ENCODE assay signal across 15 mouse cellular contexts in genomic region chr1:159186741-159187140, GRCm38 (mm10). TPM values are rescaled to one million over a fixed set of nuclear protein-coding genes. Genes with fewer than 3 reads are reported as not detected.
DNase-seq lines count a peak whose midpoint lies in the region; ATAC-seq and TF ChIP-seq lines count a peak whose summit lies in the region.
"Had no signal": no experiment of that assay in that cellular context is flagged by ENCODE, and none has a peak within 500 bp of the region (broad histone marks: within the 10 kb centered on the region; RNA-seq: fewer than 3 reads in every experiment).

No protein-coding gene starts in this region.

- DNase-seq in adrenal gland, adult 2 months = peak; percentile 49
- DNase-seq in adrenal gland, postnatal 25 days = no peak
- peak in 2 of 3 experiments; percentile 3 to 26 for DNase-seq in liver, embryonic 14.5 days (ENCODE audit: low read depth in 3 of 3, low spot score in 3 of 3)
- DNase-seq in liver, postnatal 0 days = no peak
- DNase-seq in left cerebral cortex, adult 9 months (ENCODE audit: low spot score in 2 of 2) = no peak
- DNase-seq: cerebellum, adult 18-20 months had no signal

- H3K9ac ChIP-seq in liver, embryonic 14.5 days (replicated peaks) = no peak overlapping the region
- no peak overlapping the region for H3K9ac ChIP-seq in liver, embryonic 12.5 days
- no peak overlapping the region for H3K9ac ChIP-seq in liver, postnatal 0 days (replicated peaks)
- no peak overlapping the region for H3K9ac ChIP-seq in forebrain, embryonic 16.5 days (replicated peaks; ENCODE audit: low read depth, low read length)
- H3K9ac ChIP-seq: limb, embryonic 12.5 days; neural tube, embryonic 12.5 days had no signal

- TF ChIP-seq EP300 in liver, embryonic 14.5 days (IDR thresholded peaks at IDR 0.05; ENCODE audit: low read depth) = no peak
- TF ChIP-seq EP300 in liver, postnatal 0 days (IDR thresholded peaks at IDR 0.05; ENCODE audit: low read depth) = no peak; the same call in 1 of the 2 replicates

- no peaks in the 10 kb centered on the region for H3K9me3 ChIP-seq in liver, embryonic 14.5 days (ENCODE audit: control insufficient read depth, low read length)
- H3K9me3 ChIP-seq in liver, embryonic 12.5 days (replicated peaks) = no peaks in the 10 kb centered on the region
- H3K9me3 ChIP-seq in liver, postnatal 0 days (ENCODE audit: low read length) = no peaks in the 10 kb centered on the region
- no peaks in the 10 kb centered on the region for H3K9me3 ChIP-seq in forebrain, embryonic 16.5 days (ENCODE audit: control insufficient read depth, low read length)
- H3K9me3 ChIP-seq: limb, embryonic 12.5 days; neural tube, embryonic 12.5 days had no signal

- no peak overlapping the region for H3K4me3 ChIP-seq in liver, embryonic 14.5 days (ENCODE audit: insufficient read depth in 1 of 2, low read depth in 2 of 2, low read length in 2 of 2)
- H3K4me3 ChIP-seq in liver, embryonic 12.5 days = no peak overlapping the region
- H3K4me3 ChIP-seq in liver, postnatal 0 days (ENCODE audit: low read depth, low read length) = no peak overlapping the region
- no peak overlapping the region for H3K4me3 ChIP-seq in forebrain, embryonic 16.5 days (replicated peaks; ENCODE audit: low read length)
- H3K4me3 ChIP-seq: layer of hippocampus, adult 2 months; limb, embryonic 12.5 days; neural tube, embryonic 12.5 days had no signal

- no peaks in the 10 kb centered on the region for H3K27me3 ChIP-seq in liver, embryonic 14.5 days (ENCODE audit: control insufficient read depth, insufficient read depth, low read length)
- H3K27me3 ChIP-seq in liver, embryonic 12.5 days (replicated peaks) = no peaks in the 10 kb centered on the region
- no peaks in the 10 kb centered on the region for H3K27me3 ChIP-seq in liver, postnatal 0 days (ENCODE audit: insufficient read depth, low read length)
- no peaks in the 10 kb centered on the region for H3K27me3 ChIP-seq in forebrain, embryonic 16.5 days (replicated peaks; ENCODE audit: control insufficient read depth, insufficient read depth, low read length)
- H3K27me3 ChIP-seq: limb, embryonic 12.5 days; neural tube, embryonic 12.5 days had no signal

- H3K36me3 ChIP-seq in liver, embryonic 14.5 days (replicated peaks; ENCODE audit: control insufficient read depth, insufficient read depth, low read depth) = no peaks in the 10 kb centered on the region
- no peaks in the 10 kb centered on the region for H3K36me3 ChIP-seq in liver, embryonic 12.5 days
- no peaks in the 10 kb centered on the region for H3K36me3 ChIP-seq in liver, postnatal 0 days (replicated peaks; ENCODE audit: insufficient read depth, low read length)
- H3K36me3 ChIP-seq in forebrain, embryonic 16.5 days (ENCODE audit: control insufficient read depth, insufficient read depth) = no peaks in the 10 kb centered on the region
- H3K36me3 ChIP-seq: limb, embryonic 12.5 days; neural tube, embryonic 12.5 days had no signal

- H3K4me1 ChIP-seq in liver, embryonic 14.5 days (replicated peaks; ENCODE audit: control insufficient read depth in 2 of 2, insufficient read depth in 2 of 2, low read length in 1 of 2) = no peaks in the 10 kb centered on the region
- H3K4me1 ChIP-seq in liver, embryonic 12.5 days = no peaks in the 10 kb centered on the region
- H3K4me1 ChIP-seq in liver, postnatal 0 days (ENCODE audit: insufficient read depth) = no peaks in the 10 kb centered on the region
- H3K4me1 ChIP-seq in forebrain, embryonic 16.5 days (replicated peaks; ENCODE audit: control insufficient read depth, insufficient read depth, low read length) = no peaks in the 10 kb centered on the region
- H3K4me1 ChIP-seq: limb, embryonic 12.5 days; neural tube, embryonic 12.5 days had no signal

- no peak overlapping the region for H3K4me2 ChIP-seq in liver, embryonic 14.5 days (ENCODE audit: low read depth)
- no peak overlapping the region for H3K4me2 ChIP-seq in liver, embryonic 12.5 days
- no peak overlapping the region for H3K4me2 ChIP-seq in liver, postnatal 0 days (ENCODE audit: low read depth, low read length)
- no peak overlapping the region for H3K4me2 ChIP-seq in forebrain, embryonic 16.5 days (ENCODE audit: low read length)
- H3K4me2 ChIP-seq: limb, embryonic 12.5 days; midbrain, embryonic 11.5 days; neural tube, embryonic 12.5 days had no signal

- TF ChIP-seq CTCF in liver, embryonic 14.5 days (IDR thresholded peaks at IDR 0.05; ENCODE audit: low read depth) = no peak
- no peak for TF ChIP-seq CTCF in liver, postnatal 0 days (IDR thresholded peaks at IDR 0.05; ENCODE audit: low read depth)

- H3K27ac ChIP-seq in liver, embryonic 14.5 days = no peak overlapping the region
- no peak overlapping the region for H3K27ac ChIP-seq in liver, embryonic 12.5 days
- H3K27ac ChIP-seq in liver, postnatal 0 days (ENCODE audit: low read depth) = peak overlapping the region; percentile 29; the same call in 1 of the 2 replicates
- no peak overlapping the region for H3K27ac ChIP-seq in forebrain, embryonic 16.5 days (ENCODE audit: low read length)
- H3K27ac ChIP-seq: layer of hippocampus, adult 2 months; limb, embryonic 12.5 days; neural tube, embryonic 12.5 days had no signal

- ATAC-seq in liver, embryonic 14.5 days (ENCODE audit: insufficient read depth) = no peak
- ATAC-seq in liver, embryonic 12.5 days = no peak
- peak; percentile 82 for ATAC-seq in liver, postnatal 0 days
- ATAC-seq in CD4-positive, CD25-positive, alpha-beta regulatory T cell, adult 4 months = no peak
- ATAC-seq in forebrain, embryonic 16.5 days = no peak
- ATAC-seq: forebrain, embryonic 14.5 days; inflammation-experienced regulatory T-cells, adult 6 months had no signal

- WGBS in liver, embryonic 14.5 days (ENCODE audit: insufficient replicate concordance) = 36% methylated on average over 3 of the region's 3 CpGs
- 42% methylated on average over 3 of the region's 3 CpGs for WGBS in liver, embryonic 12.5 days (ENCODE audit: insufficient replicate concordance)
- WGBS in liver, postnatal 0 days (ENCODE audit: insufficient replicate concordance) = 42% methylated on average over 3 of the region's 3 CpGs
- WGBS in forebrain, embryonic 16.5 days = 32% methylated on average over 3 of the region's 3 CpGs

RNA-seq across cellular contexts. Expression of gene Cop1, which starts 45.4 kb away (rescaled TPM):
- total RNA-seq in adrenal gland, adult 2 months (2021) = 100 to 1,000 TPM; 134 to 184 TPM
- 68.5 and 68.9 TPM in 2 replicates for polyA plus RNA-seq in adrenal gland, adult 2 months (2012; rRNA removed)
- total RNA-seq in adrenal gland, postnatal 25 days (2021) = 213 and 216 TPM in 2 replicates
- 30.5 and 54.3 TPM in 2 replicates for polyA plus RNA-seq in liver, embryonic 14.5 days (2012; rRNA removed)
- polyA plus RNA-seq in liver, embryonic 14.5 days (2014; fragmentation: Nextera tagmentation; extraction: Ambion mirVana) = 37.4 and 66.4 TPM in 2 replicates
- 126 and 128 TPM in 2 replicates for polyA plus RNA-seq in liver, embryonic 12.5 days (2016; fragmentation: Nextera tagmentation; extraction: Ambion mirVana)
- polyA plus RNA-seq in liver, postnatal 0 days (2015; fragmentation: Nextera tagmentation; extraction: Ambion mirVana) = 32.8 and 33.2 TPM in 2 replicates
- 10 to 100 TPM; 16.2 to 18.0 TPM for polyA plus RNA-seq in CD4-positive, CD25-positive, alpha-beta regulatory T cell, adult 4 months (2017; shearing (Covaris generic))
- 24.3 and 26.0 TPM in 2 replicates for polyA plus RNA-seq in forebrain, embryonic 16.5 days (2015; fragmentation: Nextera tagmentation; extraction: Ambion mirVana)

Comparison
In these comparisons a context has a peak if more than half of its experiments do, and no peak if none do; other contexts are left out.
1. DNase-seq: peak in adrenal gland, adult 2 months (single experiment) and liver, embryonic 14.5 days (2 of 3); none in adrenal gland, postnatal 25 days (single experiment), liver, postnatal 0 days (single experiment) and left cerebral cortex, adult 9 months (0 of 2).